Mouse (Mus musculus) heart, postnatal 0 days (tissue): ENCODE results near the gene Ccnf. TPM values are rescaled to one million over a fixed set of nuclear protein-coding genes. Genes with fewer than 3 reads are reported as not detected.

ENCODE experiments used
- ATAC-seq: fragments of 200-750 bp; cut with Nextera tagmentation; 2 replicates; pipeline ENCODE4 v1.8.0; 2017; ENCODE audit warnings: low read depth, moderate number of reproducible peaks, moderate library complexity; ENCODE audit not compliant: insufficient read depth
- DNase-seq: peaks from one replicate; pipeline ENCODE4 v3.0.0-alpha.2; 2016; ENCODE audit warnings: low spot score
- H3K27ac ChIP-seq: fragments of 300-500 bp; sonication (generic); 2 replicates; pipeline ENCODE4 v1.5.1; 2014; ENCODE audit warnings: low read depth, mild to moderate bottlenecking
- H3K27me3 ChIP-seq: fragments of 300-500 bp; sonication (generic); 2 replicates; pipeline ENCODE4 v1.6.1; 2014; ENCODE audit warnings: low read length, mixed read lengths; ENCODE audit not compliant: control insufficient read depth, insufficient read depth
- H3K36me3 ChIP-seq: fragments of 300-500 bp; sonication (generic); replicated peaks from 2 replicates; pipeline ENCODE4 v1.6.1; 2014; ENCODE audit warnings: low read length, mixed read lengths; ENCODE audit not compliant: control insufficient read depth, insufficient read depth
- H3K4me1 ChIP-seq: fragments of 300-500 bp; sonication (generic); 2 replicates; pipeline ENCODE4 v1.6.1; 2014; ENCODE audit warnings: antibody characterized with exemption; ENCODE audit not compliant: control insufficient read depth, insufficient read depth
- H3K4me2 ChIP-seq: fragments of 300-500 bp; sonication (generic); 2 replicates; pipeline ENCODE4 v1.6.1; 2014; ENCODE audit warnings: low read depth, mild to moderate bottlenecking, low read length, moderate library complexity
- H3K4me3 ChIP-seq: fragments of 300-500 bp; sonication (generic); 2 replicates; pipeline ENCODE4 v1.5.1; 2014; ENCODE audit warnings: low read depth, low read length
- H3K9ac ChIP-seq: fragments of 300-500 bp; sonication (generic); replicated peaks from 2 replicates; pipeline ENCODE4 v1.6.1; 2014; ENCODE audit warnings: low read depth, low read length, mixed read lengths
- H3K9me3 ChIP-seq: fragments of 300-500 bp; sonication (generic); replicated peaks from 2 replicates; pipeline ENCODE4 v1.6.1; 2016; ENCODE audit warnings: low read length; ENCODE audit not compliant: control insufficient read depth
- CTCF ChIP-seq: IDR thresholded peaks from 2 replicates; pipeline ENCODE4 v1.5.1; 2016; ENCODE audit warnings: antibody characterized with exemption, control low read depth, low read depth
- EP300 ChIP-seq: IDR thresholded peaks from 2 replicates; pipeline ENCODE4 v1.6.1; 2016; ENCODE audit warnings: antibody characterized with exemption, low read depth
- WGBS: fragments of 180-500 bp; shearing (Covaris S2); extraction: QIAGEN DNeasy Blood & Tissue Kit; methylation state at CpG from one replicate; pipeline ENCODE4 v1.1.7; 2014; 5-methylcytosine and 5-hydroxymethylcytosine counted together
- polyA plus RNA-seq: library from polyadenylated mRNA; unstranded; fragments of >200 nt; fragmentation: Nextera tagmentation; extraction: Ambion mirVana; gene quantifications from 2 replicates; pipeline ENCODE4 v1.2.1, GENCODE M21; 2015
- total RNA-seq: library from RNA; depleted of rRNA; stranded (reverse); fragments of >200 nt; gene quantifications from 2 replicates; pipeline ENCODE4 v1.2.3, GENCODE M21; 2014; ENCODE audit warnings: low replicate concordance; rRNA removed

Ccnf gene
- total RNA-seq (12.4 and 13.8 TPM in 2 replicates), polyA plus RNA-seq (7.2 and 7.5 TPM in 2 replicates)

DNA sequence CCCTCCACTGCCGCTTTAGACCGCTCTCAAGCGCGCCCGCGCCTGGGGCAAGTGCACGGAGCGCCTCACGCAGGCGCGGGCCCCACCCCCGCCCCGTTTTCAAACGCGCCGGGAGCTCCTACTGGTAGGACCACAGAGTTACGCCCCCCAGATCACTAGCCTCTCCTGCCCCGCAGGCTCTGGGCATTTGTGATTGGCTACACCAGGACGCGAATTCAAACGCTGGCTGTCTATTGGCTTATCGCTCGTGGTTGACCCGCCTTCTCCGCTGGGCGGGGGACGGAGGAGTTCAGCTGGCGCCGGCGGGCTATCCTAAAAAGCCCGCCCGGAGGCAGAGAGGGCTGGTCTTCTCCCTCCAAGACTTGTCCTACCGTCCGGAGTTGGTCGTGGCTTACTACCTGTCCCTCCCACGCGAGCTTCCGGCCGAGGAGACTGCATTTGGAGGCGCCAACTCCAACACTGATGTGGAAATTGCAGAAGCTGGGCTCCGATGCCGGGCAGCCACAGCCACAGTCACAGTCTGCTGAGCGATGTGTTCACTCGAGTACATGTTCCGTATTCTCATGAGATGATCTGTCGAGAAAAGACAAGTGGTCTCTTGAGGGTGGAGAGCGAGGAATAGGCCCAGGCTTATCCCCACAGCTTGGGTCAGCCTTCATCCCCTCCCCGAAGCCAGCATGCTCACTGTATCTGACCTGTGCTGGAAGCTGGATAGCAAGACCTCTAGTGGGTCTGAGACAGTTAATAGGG is at the start of gene Ccnf:
Gene Ccnf (minus strand): TSS at position 165 of the 750 bp plus-strand sequence.
- no peaks in the 10 kb centered on the region for H3K27me3 ChIP-seq
- H3K4me3 ChIP-seq = peak within 1 kb of the TSS; percentile 88
- peaks cover 11% of the 10 kb centered on the region for H3K4me1 ChIP-seq
- peak within 1 kb of the TSS; percentile 76 for H3K9ac ChIP-seq
- no peak for TF ChIP-seq EP300
- peak; percentile 31 for TF ChIP-seq CTCF
- peak; percentile 99 for DNase-seq
- 1% methylated on average over 48 of the region's 48 CpGs for WGBS
- peak within 1 kb of the TSS; percentile 61 for H3K27ac ChIP-seq
- H3K9me3 ChIP-seq = no peaks in the 10 kb centered on the region
- ATAC-seq = peak; percentile 100
- H3K4me2 ChIP-seq = peak within 1 kb of the TSS; percentile 96
- peaks cover 16% of the 10 kb centered on the region for H3K36me3 ChIP-seq

DNA sequence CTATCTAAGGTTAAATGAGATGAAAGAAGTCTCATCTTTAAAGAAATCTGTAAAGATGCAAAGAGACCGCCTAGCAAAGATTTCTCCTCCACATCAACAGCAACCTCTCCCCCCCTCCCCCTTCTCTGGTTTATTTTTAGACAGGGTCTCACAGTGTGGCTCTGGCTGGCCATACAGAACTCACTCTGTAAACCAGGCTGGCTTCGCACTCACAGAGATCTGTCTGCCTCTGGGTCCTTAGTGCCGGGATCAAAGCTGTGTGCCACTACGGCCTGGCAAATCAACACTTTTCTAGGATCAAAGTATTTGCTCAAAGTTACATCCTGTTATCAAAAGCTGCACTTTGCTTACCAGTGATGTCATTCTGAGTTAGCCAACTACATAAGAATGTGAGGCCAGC is 49.4 kb upstream of the Ccnf start:
- H3K36me3 ChIP-seq = no peaks in the 10 kb centered on the region
- no peaks in the 10 kb centered on the region for H3K9me3 ChIP-seq
- ATAC-seq (no peak), DNase-seq (no peak)
- no peak overlapping the region for H3K27ac ChIP-seq
- H3K4me3 ChIP-seq = no peak overlapping the region
- no peak overlapping the region for H3K4me2 ChIP-seq
- no peaks in the 10 kb centered on the region for H3K27me3 ChIP-seq
- H3K4me1 ChIP-seq = no peaks in the 10 kb centered on the region
- H3K9ac ChIP-seq = no peak overlapping the region
- WGBS = 11% methylated on average over 4 of the region's 4 CpGs
- TF ChIP-seq CTCF = no peak
- no peak for TF ChIP-seq EP300

DNA sequence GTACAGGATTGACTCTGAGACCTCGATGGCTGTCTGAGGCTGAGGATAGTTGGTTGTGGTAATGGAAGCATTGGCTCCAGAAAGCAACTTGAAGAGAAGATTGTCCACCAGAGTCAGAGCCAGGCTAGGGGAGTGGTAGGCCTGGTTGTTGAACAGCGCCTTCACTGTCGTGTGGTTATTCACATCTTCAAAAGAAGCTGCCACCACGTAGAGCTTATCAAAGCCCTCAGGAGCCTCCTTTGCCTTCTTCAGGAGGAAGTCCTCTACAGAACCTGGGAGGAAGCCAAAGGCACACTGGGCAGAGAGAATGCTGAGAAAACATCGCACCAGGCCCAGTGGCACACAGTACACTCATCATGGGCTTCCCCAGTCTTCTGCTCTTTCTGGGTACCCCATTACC is 38.1 kb upstream of the Ccnf start:
- TF ChIP-seq EP300 = no peak
- TF ChIP-seq CTCF = no peak

GRCm38 (mm10) chr17:24288477-24288876 is 37.2 kb upstream of the Ccnf start:
- Histone ChIP-seq H3K27ac (no peak overlapping the region), H3K4me1 (no peaks in the 10 kb centered on the region), H3K4me3 (no peak overlapping the region), H3K9me3 (no peaks in the 10 kb centered on the region), H3K4me2 (no peak overlapping the region), H3K36me3 (no peaks in the 10 kb centered on the region), H3K9ac (no peak overlapping the region), H3K27me3 (no peaks in the 10 kb centered on the region)
- TF ChIP-seq CTCF = no peak
- no peak for TF ChIP-seq EP300
- no peak for ATAC-seq
- no peak for DNase-seq
- WGBS = 67% methylated on average over 9 of the region's 9 CpGs

More for the DNA sequence above, 38.1 kb upstream of the Ccnf start:
- Histone ChIP-seq H3K9me3 (no peaks in the 10 kb centered on the region), H3K4me2 (no peak overlapping the region), H3K36me3 (no peaks in the 10 kb centered on the region), H3K4me1 (no peaks in the 10 kb centered on the region), H3K9ac (no peak overlapping the region), H3K27ac (no peak overlapping the region), H3K4me3 (no peak overlapping the region), H3K27me3 (no peaks in the 10 kb centered on the region)
- ATAC-seq = no peak
- 62% methylated on average over 5 of the region's 5 CpGs for WGBS
- DNase-seq = no peak

GRCm38 (mm10) chr17:24285680-24286079 is 34.4 kb upstream of the Ccnf start:
- Histone ChIP-seq H3K27me3 (no peaks in the 10 kb centered on the region), H3K9me3 (no peaks in the 10 kb centered on the region), H3K4me2 (no peak overlapping the region), H3K4me1 (no peaks in the 10 kb centered on the region), H3K36me3 (no peaks in the 10 kb centered on the region), H3K4me3 (no peak overlapping the region), H3K27ac (no peak overlapping the region), H3K9ac (no peak overlapping the region)
- TF ChIP-seq EP300 (no peak), CTCF (no peak)
- WGBS = 66% methylated on average over 3 of the region's 3 CpGs
- DNase-seq (no peak), ATAC-seq (no peak)
